Mouse (Mus musculus): Measurements from ENCODE around the gene Gm9964.

DNA sequence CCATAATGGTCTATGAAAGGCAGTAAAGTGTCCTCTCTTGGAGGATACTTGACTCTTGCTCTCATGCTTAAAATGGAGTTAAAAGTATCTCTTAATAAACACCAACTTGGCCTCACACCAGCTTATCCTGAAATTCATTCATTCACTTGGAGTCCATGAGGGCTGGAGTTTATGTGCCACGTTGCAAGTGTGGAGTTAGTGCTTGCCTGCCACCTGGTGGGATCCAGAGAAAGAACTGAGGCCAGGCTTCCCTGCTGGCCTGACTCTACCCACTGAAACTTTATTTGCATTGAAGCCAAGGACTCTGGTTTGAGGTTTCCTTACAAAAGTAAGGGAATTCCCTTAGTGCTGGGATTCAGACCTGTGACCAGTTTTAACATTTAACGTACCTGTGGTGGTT is 6.2 kb downstream of the Gm9964 start:
- TF ChIP-seq HCFC1 (IDR thresholded peaks at IDR 0.05; ENCODE audit: borderline replicate concordance, insufficient read depth, low read length) = no peak
- TF ChIP-seq MAFK (IDR thresholded peaks at IDR 0.05; ENCODE audit: insufficient read depth, low read depth, low read length) = no peak
- no peak for TF ChIP-seq ZC3H11A (IDR thresholded peaks at IDR 0.05; ENCODE audit: borderline replicate concordance, low read depth, low read length)
- no peak for TF ChIP-seq ZNF384 (IDR thresholded peaks at IDR 0.05; ENCODE audit: low read depth, low read length)
- no peak for TF ChIP-seq CHD2 (IDR thresholded peaks at IDR 0.05; ENCODE audit: low read depth, low read length)
